Mouse (Mus musculus) neural tube, embryonic 10.5 days (tissue): ENCODE data around the gene Ankrd34c.

Source experiments
- DNase-seq: peaks from one replicate; pipeline ENCODE4 v3.0.0-alpha.2; 2017; ENCODE audit warnings: low spot score; ENCODE audit errors: extremely low spot score

The Ankrd34c gene

GRCm38 (mm10) chr9:89678974-89679373 is 59.3 kb downstream of the Ankrd34c start:
- no peak for DNase-seq
